Mouse (Mus musculus) frontal cortex, postnatal 14 days (tissue): ENCODE data around the gene Tmem140.

Experiments used
- DNase-seq, 2 experiments: peaks; one replicate each; pipeline ENCODE4 v3.0.0; 2022; ENCODE audit warnings: low spot score in 2 of 2

Tmem140 gene

DNA sequence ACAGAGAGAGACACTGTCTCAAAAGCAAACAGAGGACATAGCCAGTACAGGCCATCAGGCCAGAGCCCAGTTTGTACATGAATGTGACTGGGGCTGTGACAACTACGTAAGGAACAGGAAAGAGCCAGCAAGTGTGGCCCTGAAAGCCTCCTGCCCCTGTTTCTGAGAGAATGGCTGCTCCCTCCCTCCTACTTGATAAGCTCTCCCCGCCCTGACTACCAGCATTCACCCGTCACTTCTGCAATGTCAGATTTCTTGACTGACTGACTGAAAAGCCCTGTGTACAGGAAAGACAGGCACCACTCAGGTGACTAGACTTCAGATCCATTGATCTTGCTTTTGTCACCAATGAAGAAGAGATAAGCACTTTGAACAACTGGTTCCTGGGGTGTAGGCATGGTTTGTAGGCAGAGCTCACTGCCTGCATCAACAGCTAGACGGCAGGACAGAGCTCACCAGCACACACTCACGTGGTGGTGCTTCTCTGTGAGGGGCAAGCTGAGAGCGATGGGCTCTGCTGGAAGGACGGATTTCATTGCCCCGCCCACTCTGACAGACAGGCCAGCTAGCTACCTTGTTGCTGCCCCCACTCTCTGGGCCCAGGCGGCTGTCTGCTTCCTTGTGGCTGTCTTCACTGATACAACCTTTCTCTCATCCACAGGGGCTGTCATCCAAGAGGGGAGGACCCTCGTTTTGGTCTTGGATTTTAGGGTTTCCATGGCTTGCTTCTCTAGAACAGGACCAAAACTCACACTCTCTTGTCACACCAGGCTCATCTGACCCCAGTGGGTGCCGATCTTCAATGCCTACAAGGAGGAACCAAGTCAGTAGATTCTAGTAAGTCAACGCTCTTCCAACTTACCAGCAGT, 13.3 kb downstream of the Tmem140 start:
- DNase-seq, result no peak

DNA sequence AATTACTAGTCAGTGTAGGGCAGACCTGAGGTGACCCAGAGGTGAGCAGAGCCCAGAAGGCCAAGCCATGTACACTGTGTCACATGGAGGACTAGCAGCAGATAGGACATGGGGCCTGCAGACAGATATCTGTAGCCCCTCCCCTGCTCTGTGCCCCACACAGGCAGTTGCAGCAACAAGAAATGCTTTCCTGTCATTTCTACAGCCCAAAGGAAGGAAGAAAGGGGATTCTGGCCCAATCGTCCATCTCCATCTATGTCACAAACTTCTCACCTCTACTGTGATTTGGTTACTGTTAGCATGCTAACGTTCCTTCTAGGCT, 13.8 kb downstream of the Tmem140 start:
- no peak for DNase-seq

DNA sequence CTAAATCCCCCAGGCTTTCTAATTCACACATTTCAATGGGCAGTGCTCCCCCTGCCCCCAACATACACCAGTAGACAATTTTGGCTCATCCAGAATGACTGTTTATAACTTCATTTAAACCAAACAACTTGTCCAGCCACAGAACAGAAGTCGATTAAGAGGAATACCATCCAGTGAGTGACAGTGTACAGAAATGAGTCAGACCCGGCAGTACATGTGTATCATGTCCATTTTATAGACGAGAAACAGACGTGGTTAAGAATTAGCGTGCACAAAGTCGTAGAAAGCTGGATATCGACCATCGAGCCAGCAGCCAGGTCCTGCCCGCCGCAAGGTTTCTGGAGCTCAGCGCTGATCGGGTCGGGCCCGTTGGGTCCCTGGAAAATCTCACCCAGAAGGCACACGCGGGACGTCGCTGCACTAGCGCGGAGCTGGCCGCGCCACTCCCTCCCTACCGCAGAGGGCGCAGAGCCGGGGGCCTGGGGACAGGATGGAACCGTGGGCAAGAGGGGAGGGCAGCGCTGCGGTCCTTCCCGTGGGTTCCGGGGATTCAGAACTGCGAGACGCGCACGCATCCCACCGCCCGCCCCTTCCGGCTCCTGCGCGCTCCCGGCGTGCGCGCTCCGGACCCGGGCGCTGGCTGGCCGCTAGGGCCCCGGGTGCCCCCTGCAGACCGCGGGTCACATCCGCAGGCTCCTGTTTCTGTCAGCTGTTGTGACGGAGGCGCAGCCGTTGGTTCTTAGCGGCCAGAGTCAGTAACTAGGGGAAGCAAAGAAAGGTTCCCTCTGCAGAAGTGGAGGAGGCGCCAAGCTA, 14.8 kb downstream of the Tmem140 start, which contains the start of gene Cyren:
Gene Cyren, minus strand, starts transcription at position 552 of the 813 bp plus-strand sequence.
- DNase-seq, result peak; percentile 85

DNA sequence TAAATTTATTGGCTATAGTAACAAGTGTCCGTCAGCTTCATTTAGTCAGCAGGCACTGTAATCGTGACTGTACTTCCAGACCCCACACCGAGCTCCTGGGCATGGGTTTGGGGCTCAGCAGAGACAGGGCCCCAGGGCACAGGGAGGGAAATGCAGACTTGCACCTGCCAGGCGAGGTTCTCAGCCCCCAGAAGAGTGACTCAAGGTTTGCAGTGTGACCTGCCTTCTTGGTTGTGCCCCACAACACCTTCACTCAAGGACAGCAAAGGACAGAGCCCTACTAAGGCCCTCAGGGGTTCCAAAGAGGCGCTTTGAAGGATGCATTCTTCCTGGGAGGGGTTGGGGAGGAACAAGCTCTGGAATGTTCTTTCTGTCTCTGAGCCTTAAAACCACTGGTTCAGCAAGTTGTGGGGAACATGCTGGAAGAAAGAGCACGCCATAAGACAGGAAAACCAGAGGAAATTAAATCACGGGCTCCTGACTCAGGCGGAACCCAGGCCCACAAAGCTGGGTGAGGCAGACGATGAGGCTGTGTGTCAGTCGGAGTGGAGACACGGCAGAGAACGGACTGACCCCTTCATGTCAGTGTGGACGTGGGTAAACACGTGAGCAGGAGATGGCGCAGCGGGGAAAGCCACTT, 16.3 kb downstream of the Tmem140 start:
- no peak for DNase-seq

DNA sequence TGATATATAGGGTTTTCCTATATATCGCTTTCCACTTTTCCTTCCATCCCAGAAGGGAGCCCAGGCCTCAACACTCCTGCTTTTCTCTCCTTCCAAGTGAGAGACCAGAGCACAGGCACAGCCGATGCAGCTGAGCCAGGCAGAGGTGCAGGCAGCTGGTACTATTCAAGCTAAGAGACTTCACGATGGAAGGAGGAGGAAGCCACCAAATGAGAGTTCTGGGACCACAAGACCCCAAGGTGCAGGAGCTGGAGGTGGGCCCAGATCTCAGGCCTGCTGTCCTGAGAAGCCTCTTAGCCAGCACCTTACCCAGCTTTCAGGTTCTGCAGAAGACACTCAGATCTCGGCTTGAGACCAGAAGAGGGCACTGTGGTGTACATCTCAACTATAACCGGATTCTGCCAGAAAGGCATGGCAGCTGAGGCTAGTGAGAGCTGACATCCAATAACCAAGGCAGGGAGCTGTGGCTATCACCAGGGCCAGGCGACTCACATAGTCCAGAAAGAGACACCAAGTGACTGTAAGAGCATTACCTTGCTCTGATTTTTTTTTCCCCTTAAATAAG, 17.0 kb downstream of the Tmem140 start:
- DNase-seq, result peak in 1 of 2 experiments; percentile 41

DNA sequence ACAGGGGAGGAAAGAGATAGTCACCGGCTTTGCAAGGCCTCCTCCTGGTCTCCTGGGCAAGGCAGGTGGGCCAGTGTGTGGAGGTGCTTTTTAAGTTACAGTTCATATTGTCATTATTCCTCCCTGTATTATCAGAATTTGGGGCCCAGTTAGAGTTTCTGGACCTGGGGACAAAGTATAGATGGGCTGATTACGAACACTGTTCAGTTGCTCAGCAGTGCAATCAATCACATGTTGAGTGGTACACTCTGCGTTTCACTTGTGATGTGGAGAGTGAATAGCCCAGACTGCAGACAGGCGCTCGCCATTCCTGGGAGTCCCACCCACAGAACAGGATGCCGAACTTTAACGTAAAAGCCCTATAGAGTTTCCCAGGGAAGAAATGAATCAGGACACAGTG, 21.8 kb downstream of the Tmem140 start:
- DNase-seq, result no peak

DNA sequence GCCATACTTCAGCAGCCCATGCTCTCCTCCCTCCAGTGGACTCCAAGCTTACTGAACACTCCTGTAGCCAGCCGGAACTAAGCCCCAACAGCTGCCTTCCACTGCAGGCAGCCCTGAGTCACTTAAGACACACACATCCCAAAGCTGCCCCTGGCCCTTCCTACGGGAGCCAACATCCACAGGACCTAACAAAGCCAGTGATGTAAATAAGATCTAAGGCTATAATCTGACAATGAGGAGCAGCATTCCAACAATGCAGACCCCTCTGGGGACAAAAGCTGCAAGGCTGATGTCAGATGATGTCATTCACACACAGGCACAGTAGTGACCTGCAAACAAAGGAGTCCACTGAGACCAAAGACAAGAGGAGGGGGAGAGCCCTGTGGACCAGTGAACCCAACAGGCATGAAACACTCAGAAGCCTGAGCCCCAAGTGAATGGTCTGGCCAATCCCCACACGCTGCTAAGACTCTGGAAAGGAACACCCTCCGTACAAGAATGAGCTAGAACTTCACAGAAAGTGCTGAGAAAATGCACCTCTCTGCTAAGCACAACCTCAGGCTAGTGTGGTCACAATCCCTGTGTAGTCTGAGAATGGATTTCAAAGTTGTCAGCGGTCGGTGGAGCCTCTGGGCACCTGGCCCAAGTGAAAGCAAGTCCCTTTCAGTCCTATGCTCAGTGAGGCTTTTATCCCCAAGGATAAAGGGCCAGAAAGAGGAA, 24.3 kb downstream of the Tmem140 start:
- DNase-seq, result no peak

DNA sequence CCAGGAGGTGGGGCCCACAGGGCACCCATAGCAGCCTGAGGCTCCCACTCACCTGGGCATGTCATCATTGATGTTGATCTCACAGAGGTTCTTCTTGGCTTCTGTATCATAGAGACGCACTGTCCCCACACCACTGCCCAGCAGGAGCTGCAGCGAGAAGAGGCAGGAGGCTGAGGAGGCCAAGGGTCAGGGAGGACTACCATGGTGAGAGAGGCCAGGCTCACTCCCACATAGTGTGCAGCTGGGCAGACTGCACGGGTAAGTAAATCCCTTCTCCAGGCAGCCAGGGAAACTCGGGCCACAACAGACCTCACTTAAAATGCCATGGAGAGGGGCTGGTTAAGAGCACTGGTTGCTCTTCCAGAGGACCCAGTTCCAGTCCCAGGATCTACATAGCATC, 26.2 kb downstream of the Tmem140 start:
- DNase-seq, result no peak

DNA sequence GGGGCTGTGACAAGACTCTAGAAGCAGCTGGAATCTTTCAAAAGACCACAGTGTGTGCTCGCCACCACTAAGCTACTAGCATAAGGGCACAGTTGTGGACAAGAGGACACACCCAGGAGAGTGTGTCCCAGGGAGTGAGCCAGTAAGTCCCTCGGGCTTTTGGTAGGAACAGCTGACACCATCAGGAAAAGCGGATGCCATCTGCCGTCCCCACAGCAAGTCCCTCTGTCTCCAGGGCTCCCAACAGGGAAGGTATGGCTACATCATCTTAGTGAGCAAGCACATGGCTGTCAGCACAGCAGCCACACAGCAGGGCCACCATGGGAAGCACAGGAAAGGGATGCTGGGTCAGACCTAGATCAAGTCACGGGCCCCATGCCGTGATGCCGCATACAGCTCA, 32.6 kb downstream of the Tmem140 start:
- DNase-seq, result no peak

DNA sequence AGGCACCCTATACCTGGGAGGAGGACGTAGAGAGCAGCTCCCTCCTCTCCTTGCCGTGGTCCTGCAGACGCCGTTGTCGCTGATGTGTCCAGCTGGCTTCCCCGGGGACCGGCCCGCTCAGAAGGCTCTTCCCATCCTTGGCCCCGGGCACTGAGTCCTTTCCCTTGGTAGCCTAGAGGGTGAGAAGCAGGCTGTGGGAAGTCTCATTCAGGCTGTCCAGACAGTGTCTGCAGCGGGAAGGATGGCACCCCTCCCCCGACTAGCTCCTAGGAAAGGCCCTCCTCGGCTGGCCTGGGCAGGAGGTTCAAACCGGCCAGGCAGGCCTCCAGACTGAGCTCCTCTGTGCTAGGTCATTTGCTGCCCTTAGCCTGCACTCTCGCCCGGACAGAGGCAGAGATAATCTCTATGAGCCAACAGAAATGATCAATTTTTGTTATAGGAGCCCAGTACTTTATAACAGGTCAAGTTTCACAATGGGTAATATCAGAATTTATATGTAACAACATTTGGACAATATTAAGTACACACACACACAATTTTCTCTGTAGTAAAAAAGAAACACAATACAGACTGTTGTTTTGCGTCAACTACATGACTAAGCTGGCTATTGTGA, 33.3 kb downstream of the Tmem140 start:
- DNase-seq, result no peak

DNA sequence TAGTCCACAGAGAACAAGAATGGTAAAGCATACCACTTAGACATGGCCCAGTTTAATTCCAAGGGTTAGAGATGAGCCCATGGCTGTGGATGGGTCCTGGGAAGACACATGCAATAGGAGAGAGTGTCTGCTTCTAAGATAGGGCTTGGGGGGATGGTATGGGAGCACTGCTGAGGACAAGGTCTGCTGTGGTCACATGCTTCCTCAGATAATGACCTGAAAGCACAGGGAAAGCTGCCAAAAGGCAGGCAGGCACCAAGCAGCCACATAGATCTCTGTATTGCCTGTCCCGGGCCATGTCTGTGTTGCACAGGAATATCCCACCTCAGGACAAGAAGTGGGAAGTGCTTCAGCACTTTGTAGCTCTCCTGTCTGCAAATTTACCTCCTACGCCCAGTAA, 36.2 kb downstream of the Tmem140 start:
- DNase-seq, result no peak

DNA sequence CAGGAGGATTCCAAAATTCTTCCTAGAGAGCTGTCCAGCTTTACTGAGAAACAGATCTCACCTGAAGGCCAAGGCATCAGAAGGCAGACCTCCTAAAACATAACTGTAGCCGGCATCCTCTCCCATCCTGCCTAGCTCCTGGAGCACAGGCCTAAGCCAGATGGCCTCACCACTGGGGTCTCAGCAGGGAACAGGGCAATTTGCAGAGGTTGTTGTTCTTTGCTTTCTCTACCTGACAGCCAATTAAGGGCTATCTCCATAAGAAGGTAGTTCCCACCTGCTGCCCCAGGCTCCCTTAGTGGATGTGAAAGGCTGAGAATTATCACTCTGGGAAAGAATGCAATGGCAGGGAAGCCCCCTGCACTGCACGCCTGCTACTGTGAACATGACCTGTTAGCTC, 38.0 kb downstream of the Tmem140 start:
- DNase-seq, result no peak

DNA sequence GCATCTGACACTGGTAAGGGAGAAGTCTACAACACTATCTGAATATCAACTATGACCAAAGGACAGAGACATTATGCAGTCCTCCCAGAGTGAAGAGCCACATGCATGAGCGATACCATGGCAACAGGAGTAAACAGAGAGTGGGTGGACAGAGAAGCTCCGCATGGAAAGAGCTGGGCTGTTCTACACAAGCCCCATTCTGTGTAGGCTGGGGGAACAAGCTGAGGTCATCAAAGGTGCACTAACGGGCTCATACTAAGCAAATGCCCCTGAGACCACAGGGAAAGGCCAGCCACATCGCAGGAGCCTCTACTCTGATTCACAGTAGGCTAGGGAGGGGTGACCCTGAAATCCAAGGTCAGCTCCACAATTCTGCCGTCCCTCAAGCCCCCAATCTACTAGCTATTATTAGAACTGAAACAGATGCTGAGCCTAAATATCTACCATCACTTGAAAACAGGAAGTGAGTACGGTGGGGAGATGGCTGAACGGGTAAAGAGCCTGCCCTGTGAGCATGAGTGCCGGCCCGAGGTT, 39.0 kb downstream of the Tmem140 start:
- no peak for DNase-seq

DNA sequence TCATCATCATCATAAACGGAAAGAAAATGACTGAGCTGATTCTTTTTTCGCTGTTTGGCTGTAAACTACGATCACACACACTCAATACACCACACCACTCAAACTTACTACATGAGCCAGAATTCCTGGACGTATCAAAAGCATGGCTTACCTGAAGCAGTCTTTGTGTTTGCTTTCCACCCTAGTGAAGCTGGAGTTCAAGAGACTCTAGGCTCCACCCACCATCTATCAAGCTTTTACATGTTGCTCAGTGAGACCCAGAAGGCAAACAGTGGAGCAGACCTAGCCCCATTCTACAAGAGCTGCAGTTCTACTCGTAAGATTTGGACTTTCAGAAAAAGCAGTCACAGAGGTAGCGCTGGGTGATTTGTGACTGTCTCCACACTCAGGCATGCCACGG, 39.6 kb downstream of the Tmem140 start:
- DNase-seq, result no peak

DNA sequence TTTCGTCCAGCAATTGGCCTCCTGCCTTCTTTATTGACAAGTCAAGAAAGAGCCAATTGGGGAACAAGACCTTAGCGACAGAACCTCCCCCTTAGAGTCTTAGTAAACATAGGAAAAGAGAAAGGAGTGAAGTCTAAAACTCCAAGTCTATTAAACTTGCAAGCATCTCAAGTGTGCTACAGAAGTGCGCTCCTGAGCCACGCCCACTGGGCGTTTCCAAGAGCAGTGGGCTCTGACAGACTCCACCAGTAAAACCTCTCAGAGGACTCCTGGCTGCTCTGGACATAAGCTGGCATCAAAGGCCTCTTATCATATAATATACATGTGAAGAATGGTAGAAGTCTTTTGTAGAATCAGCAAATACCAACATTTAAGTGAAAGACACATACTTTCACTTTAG, 40.5 kb downstream of the Tmem140 start:
- DNase-seq, result no peak

DNA sequence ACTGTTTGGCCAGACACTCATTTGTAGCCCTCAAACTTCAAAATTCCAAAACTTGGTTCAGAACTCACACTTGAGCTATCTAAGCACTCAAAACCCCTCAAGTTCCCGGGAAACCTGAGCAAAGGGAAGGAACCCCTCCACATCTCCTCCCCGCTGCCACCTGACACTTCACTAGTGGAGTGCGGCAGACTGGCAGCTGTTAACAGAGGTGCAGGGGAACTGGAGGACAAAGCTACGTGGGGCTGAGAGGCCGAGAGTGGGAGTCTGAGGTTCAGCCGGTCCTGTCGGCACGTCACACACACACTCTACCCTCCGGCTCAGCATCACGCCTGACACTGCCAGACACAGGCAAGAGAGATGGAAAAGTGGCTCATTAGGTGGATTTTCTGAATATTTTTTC, 40.9 kb downstream of the Tmem140 start:
- no peak for DNase-seq

DNA sequence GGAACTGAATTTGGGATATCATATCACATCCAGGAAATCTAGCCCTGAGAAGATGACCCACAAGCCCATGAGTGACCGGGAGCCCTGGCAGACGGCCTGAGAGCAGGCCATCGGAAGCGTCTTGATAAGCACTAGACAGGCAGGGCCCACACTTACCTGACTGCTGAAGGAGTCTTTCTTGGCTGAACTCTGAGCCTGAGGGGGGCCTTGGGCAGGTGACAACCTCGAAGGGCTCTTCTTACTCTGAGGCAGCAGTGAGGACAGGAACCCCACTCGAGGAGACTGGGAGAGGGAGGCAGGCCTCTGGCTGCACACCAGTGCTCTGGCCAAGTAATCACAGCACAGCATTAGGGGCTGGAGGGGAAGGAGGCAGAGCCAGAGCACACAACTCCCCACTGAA, 41.4 kb downstream of the Tmem140 start:
- no peak for DNase-seq

DNA sequence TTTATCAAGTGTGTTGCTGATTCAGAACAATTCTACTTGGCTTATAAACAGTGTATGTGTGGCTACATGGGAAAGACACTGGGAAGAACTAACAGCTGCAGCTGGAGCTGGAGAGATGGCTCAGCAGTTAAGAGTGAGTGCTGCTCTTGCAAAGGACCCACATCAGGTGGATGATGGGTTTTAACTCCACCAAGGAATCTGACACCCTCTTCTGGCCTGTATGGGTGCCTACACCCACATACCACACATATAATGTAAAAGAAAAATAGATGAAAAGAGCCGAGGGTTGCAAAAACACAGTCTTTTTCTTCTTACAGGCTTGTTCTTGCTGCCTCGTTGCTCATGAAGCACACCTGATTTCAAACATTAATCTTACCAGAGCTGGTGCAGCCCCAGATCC, 43.2 kb downstream of the Tmem140 start:
- no peak for DNase-seq

DNA sequence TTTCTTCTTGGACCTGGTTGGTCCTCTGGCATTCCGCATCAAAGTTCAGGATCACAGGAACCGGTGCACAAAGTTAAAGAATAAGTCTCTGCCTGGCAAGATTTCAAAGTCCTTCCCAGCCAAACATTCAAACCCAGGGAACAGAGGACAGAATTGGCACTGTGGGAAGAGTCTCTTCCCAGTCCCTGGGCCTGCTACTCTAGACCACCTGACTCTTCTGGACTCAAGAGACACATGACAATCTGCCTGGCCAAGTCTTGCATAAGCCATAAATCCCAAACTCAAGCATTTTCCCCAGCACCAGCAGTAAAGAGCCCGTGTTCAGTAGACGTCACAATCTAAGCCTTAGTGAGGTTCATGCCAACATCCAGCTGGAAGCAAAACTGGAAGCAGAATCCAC, 43.7 kb downstream of the Tmem140 start:
- DNase-seq, result no peak

DNA sequence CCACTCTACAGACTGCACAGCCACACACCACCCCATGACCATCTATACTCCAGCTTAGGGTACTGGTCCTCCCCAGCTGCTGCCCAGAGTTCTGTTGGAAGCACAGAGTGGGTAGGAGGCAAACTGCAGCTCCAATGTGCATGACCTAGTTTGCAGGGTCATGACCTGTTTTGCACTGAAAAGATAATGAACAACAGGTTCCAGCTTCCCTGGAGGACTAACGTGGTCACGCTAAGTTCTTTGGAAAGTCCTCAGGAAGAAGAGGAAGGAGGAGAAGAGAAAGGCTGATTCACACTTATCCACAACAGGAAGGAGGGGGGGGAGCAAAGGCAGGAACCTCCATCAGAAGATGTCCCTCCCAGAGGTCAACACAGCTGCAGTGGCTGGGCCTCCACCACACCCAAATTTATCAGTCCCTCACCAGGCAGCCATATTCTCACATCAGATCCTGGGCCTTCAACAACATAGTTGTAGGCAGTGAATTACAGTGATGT, 44.2 kb downstream of the Tmem140 start:
- DNase-seq, result no peak
